Mouse (Mus musculus) thymus, adult 2 months (tissue): ENCODE data around the gene Ccnd2.

Experiments used
- CTCF ChIP-seq: fragments of 200-500 bp; IDR thresholded peaks from 2 replicates; pipeline ENCODE4 v1.5.1; 2012; ENCODE audit warnings: mild to moderate bottlenecking, control low read depth, low read length, moderate library complexity, borderline replicate concordance; ENCODE audit not compliant: control insufficient read depth, poor library complexity, insufficient read depth; ENCODE audit errors: extremely low read depth
- POLR2A ChIP-seq: fragments of 200-500 bp; IDR thresholded peaks from 2 replicates; pipeline ENCODE4 v1.6.1; 2012; ENCODE audit warnings: mild to moderate bottlenecking, low read length, control low read depth, moderate library complexity; ENCODE audit not compliant: control insufficient read depth, poor library complexity, insufficient read depth; ENCODE audit errors: extremely low read depth

GRCm38 (mm10) chr6:127181296-127181695, 29.3 kb upstream of the Ccnd2 start:
- TF ChIP-seq CTCF: no peak
- TF ChIP-seq POLR2A: no peak
